Mouse (Mus musculus): ENCODE measurements around the gene Rnf38.

DNA sequence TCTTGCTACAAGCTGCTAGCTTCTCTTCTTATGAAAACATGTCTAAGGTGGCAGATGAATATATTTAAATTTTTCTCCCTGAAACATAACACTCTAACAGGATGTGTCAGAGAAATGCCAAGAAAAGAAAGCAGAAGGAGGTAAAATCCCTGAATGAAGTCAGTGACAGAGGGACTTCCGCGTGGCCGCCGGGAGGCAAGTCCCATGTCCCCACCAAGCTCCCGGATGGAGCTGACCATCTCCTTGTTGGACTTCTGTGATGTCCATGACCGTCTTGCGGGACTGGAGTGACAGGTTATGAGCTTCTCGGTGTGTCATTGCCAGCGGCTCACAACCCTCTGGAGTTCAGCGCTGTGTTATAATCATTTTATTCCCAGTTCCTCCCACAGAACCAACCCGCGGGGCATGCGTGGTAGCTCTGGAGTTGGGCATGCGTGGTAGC is 35.8 kb upstream of the Rnf38 start:
- TF ChIP-seq CTCF (IDR thresholded peaks at IDR 0.05; ENCODE audit: borderline replicate concordance, insufficient read depth, low read length) = no peak
- TF ChIP-seq POLR2A (IDR thresholded peaks at IDR 0.05; ENCODE audit: low read depth, low read length) = no peak
